Mouse (Mus musculus) lung, embryonic 16.5 days (tissue): ENCODE measurements around the gene Ccdc17. TPM values are rescaled to one million over a fixed set of nuclear protein-coding genes. Genes with fewer than 3 reads are reported as not detected.
A peak's percentile ranks its signal among the peaks of the same experiment; 100 is the strongest.

Source experiments
- ATAC-seq: fragments of 200-750 bp; cut with Nextera tagmentation; 2 replicates; pipeline ENCODE4 v1.8.0; 2017; ENCODE audit warnings: low read depth, mild to moderate bottlenecking, moderate library complexity
- H3K27ac ChIP-seq: fragments of 300-500 bp; sonication (generic); 2 replicates; pipeline ENCODE4 v1.5.1; 2014; ENCODE audit warnings: mild to moderate bottlenecking, control low read depth, low read length
- H3K27me3 ChIP-seq: fragments of 300-500 bp; sonication (generic); 2 replicates; pipeline ENCODE4 v1.6.1; 2014; ENCODE audit warnings: low read depth, low read length, mixed read lengths; ENCODE audit not compliant: control insufficient read depth, insufficient read depth
- H3K36me3 ChIP-seq: fragments of 300-500 bp; sonication (generic); 2 replicates; pipeline ENCODE4 v1.6.1; 2014; ENCODE audit warnings: low read length; ENCODE audit not compliant: control insufficient read depth, insufficient read depth
- H3K4me1 ChIP-seq: fragments of 300-500 bp; sonication (generic); replicated peaks from 2 replicates; pipeline ENCODE4 v1.6.1; 2014; ENCODE audit warnings: low read length, mixed read lengths; ENCODE audit not compliant: control insufficient read depth, insufficient read depth
- H3K4me2 ChIP-seq: fragments of 300-500 bp; sonication (generic); 2 replicates; pipeline ENCODE4 v1.6.1; 2014; ENCODE audit warnings: low read depth, low read length, control low read depth
- H3K4me3 ChIP-seq: fragments of 300-500 bp; sonication (generic); 2 replicates; pipeline ENCODE4 v1.5.1; 2014; ENCODE audit warnings: mild to moderate bottlenecking, low read length, control low read depth
- H3K9ac ChIP-seq: fragments of 300-500 bp; sonication (generic); 2 replicates; pipeline ENCODE4 v1.6.1; 2014; ENCODE audit warnings: low read length, control low read depth
- H3K9me3 ChIP-seq: fragments of 300-500 bp; sonication (generic); 2 replicates; pipeline ENCODE4 v1.6.1; 2016; ENCODE audit warnings: low read length; ENCODE audit not compliant: control insufficient read depth
- WGBS: fragments of 180-500 bp; shearing (Covaris S2); extraction: QIAGEN DNeasy Blood & Tissue Kit; methylation state at CpG from one replicate; pipeline ENCODE4 v1.1.7; 2014; 5-methylcytosine and 5-hydroxymethylcytosine counted together
- polyA plus RNA-seq: library from polyadenylated mRNA; unstranded; fragments of >200 nt; fragmentation: Nextera tagmentation; extraction: Ambion mirVana; gene quantifications from 2 replicates; pipeline ENCODE4 v1.2.1, GENCODE M21; 2015

The Ccdc17 gene
- polyA plus RNA-seq, 1 experiment from 2014 or later = 17.6 TPM

GRCm38 (mm10) chr4:116638821-116639220 is 42.4 kb downstream of the Ccdc17 start:
- Histone ChIP-seq H3K4me1 (no peaks in the 10 kb centered on the region), H3K9me3 (no peaks in the 10 kb centered on the region), H3K9ac (no peak overlapping the region), H3K36me3 (peaks cover 70% of the 10 kb centered on the region), H3K4me3 (no peak overlapping the region), H3K4me2 (no peak overlapping the region), H3K27me3 (no peaks in the 10 kb centered on the region), H3K27ac (no peak overlapping the region)
- WGBS = 89% methylated on average over 6 of the region's 6 CpGs
- no peak for ATAC-seq

DNA sequence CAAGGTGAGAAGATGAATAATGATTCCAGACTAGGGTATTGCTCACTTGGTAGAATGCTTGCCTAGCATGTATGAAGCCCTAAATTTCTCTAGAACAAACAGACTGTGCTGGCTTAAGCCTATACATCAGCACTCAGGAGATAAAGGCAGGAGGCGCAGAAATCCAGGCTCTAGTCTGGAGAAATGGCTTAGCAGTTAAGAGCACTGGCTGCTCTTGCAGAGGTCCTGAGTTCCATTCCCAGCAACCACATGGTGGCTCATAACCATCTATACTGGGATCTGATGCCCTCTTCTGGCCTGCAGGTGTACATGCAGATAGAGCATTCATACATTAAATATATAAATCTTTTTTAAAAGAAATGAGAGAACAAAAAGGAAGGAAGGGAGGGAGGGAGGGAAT is 45.6 kb downstream of the Ccdc17 start:
- H3K4me2 ChIP-seq = no peak overlapping the region
- peaks cover 63% of the 10 kb centered on the region for H3K36me3 ChIP-seq
- H3K27ac ChIP-seq = no peak overlapping the region
- 0 out of 2 replicates have a peak, but pooled peaks cover 3% of the 10 kb centered on the region for H3K4me1 ChIP-seq
- H3K4me3 ChIP-seq = no peak overlapping the region
- H3K9ac ChIP-seq = no peak overlapping the region
- 96% methylated on average over 1 of the region's 1 CpGs for WGBS
- no peaks in the 10 kb centered on the region for H3K9me3 ChIP-seq
- no peaks in the 10 kb centered on the region for H3K27me3 ChIP-seq
- ATAC-seq = no peak

GRCm38 (mm10) chr4:116644326-116644725 is 47.9 kb downstream of the Ccdc17 start:
- WGBS = 52% methylated on average over 6 of the region's 6 CpGs
- peaks cover 48% of the 10 kb centered on the region for H3K36me3 ChIP-seq
- ATAC-seq = peak; percentile 34; the same call in 1 of the 2 replicates

GRCm38 (mm10) chr4:116645624-116646023 is 49.2 kb downstream of the Ccdc17 start:
- Histone ChIP-seq H3K27me3 (no peaks in the 10 kb centered on the region), H3K4me2 (no peak overlapping the region), H3K9ac (no peak overlapping the region), H3K36me3 (peaks cover 39% of the 10 kb centered on the region), H3K4me1 (peaks cover 13% of the 10 kb centered on the region), H3K27ac (no peak overlapping the region), H3K4me3 (no peak overlapping the region), H3K9me3 (no peaks in the 10 kb centered on the region)
- ATAC-seq = no peak
- 79% methylated on average over 7 of the region's 7 CpGs for WGBS

More at GRCm38 (mm10) chr4:116644326-116644725, 47.9 kb downstream of the Ccdc17 start:
- Histone ChIP-seq H3K9ac (no peak overlapping the region), H3K4me1 (peaks cover 9% of the 10 kb centered on the region), H3K9me3 (no peaks in the 10 kb centered on the region), H3K27ac (no peak overlapping the region), H3K4me3 (no peak overlapping the region), H3K27me3 (no peaks in the 10 kb centered on the region), H3K4me2 (no peak overlapping the region)

DNA sequence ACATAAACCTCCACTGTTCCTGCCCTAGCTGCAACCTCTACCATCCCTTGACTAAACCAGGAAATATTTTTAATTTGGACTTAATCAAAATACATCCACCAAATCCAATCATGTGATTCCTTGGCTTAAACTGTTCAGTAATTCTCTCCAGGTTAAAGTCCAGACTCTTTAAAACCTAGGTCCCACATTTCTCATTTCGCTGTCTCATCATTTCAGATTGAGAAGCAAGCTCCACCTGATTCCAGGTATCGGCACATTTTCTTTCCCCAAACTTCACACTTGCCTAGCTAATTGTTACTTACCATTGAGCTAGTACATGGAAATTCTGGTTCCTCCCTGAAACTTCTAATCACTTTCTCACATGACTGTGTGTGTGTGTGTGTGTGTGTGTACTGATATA is 53.0 kb downstream of the Ccdc17 start:
- H3K9me3 ChIP-seq = no peaks in the 10 kb centered on the region
- no peak overlapping the region for H3K9ac ChIP-seq
- peaks cover 11% of the 10 kb centered on the region for H3K36me3 ChIP-seq
- ATAC-seq = no peak
- no peaks in the 10 kb centered on the region for H3K27me3 ChIP-seq
- H3K4me2 ChIP-seq = peak overlapping the region; percentile 88
- no peak overlapping the region for H3K27ac ChIP-seq
- peaks cover 16% of the 10 kb centered on the region for H3K4me1 ChIP-seq
- WGBS = 93% methylated on average over 2 of the region's 2 CpGs
- no peak overlapping the region for H3K4me3 ChIP-seq

Other genes with a start within 250 kb of the Ccdc17 start
- 11.0 and 11.5 TPM in 2 replicates for gene Mast2, start 132.5 kb upstream of the Ccdc17 start, polyA plus RNA-seq
- 14.1 and 14.7 TPM in 2 replicates for gene Ipp, start 89.1 kb upstream of the Ccdc17 start, polyA plus RNA-seq
- gene Tmem69, start 40.7 kb upstream of the Ccdc17 start, polyA plus RNA-seq = 21.2 and 22.1 TPM in 2 replicates
- gene Gpbp1l1, start 39.0 kb upstream of the Ccdc17 start, polyA plus RNA-seq = 32.5 and 37.2 TPM in 2 replicates
- 101 and 111 TPM in 2 replicates for gene Nasp, start 31.3 kb downstream of the Ccdc17 start, polyA plus RNA-seq
- 817 and 840 TPM in 2 replicates for gene Akr1a1, start 55.0 kb downstream of the Ccdc17 start, polyA plus RNA-seq
- gene Prdx1, start 88.9 kb downstream of the Ccdc17 start, polyA plus RNA-seq = 1,438 and 1,494 TPM in 2 replicates
- 21.5 and 23.5 TPM in 2 replicates for gene Mmachc, start 111.8 kb downstream of the Ccdc17 start, polyA plus RNA-seq
- 29.4 and 35.2 TPM in 2 replicates for gene Ccdc163, start 111.9 kb downstream of the Ccdc17 start, polyA plus RNA-seq
- gene Tesk2, start 124.3 kb downstream of the Ccdc17 start, polyA plus RNA-seq = 8.2 and 8.3 TPM in 2 replicates
- gene Toe1, start 211.0 kb downstream of the Ccdc17 start, polyA plus RNA-seq = 35.2 and 36.5 TPM in 2 replicates
- 17.0 and 17.7 TPM in 2 replicates for gene Mutyh, start 211.1 kb downstream of the Ccdc17 start, polyA plus RNA-seq
- 0.40 and 0.49 TPM in 2 replicates for gene Hpdl, start 225.1 kb downstream of the Ccdc17 start, polyA plus RNA-seq